Mouse (Mus musculus): ENCODE measurements around the gene Mrps2. TPM values are rescaled to one million over a fixed set of nuclear protein-coding genes. Genes with fewer than 3 reads are reported as not detected.

The Mrps2 gene
- polyA plus RNA-seq (2011; ENCODE audit: insufficient read depth, insufficient read length, low replicate concordance, missing spikeins), result 8.8 and 13.7 TPM in 2 replicates

DNA sequence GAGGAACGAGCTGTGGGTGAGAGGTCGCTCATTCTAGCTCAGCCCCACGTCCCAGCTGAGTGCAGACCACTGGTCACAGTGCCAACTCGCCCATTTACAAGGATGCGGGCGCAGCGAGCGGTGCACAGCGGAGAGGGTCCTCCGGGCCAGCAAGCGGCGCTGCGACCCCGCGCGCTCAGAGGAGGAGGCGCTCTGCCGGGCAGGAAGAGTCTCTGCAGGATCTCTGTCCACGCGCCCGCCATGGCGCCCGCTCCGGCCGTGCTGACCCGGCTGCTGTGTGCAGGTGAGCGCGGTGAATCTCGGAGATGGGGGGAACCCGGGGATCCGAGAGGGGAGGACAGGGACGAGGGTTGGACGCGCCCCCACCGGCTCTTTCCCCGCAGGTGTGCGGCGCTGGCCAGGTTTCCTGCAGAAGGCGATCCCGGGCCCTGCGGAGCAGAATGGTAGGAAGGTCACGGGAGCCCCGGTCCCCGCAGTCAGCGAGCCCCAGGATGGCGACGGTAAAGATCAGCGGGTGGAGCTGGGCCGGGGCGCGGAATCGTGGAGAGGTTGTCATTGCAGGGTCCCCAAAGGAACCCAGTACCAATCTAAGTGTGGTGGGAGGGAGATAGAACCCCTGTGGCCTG is at the start of gene Mrps2:
Mrps2 (plus strand) TSS at position 207 of the 626 bp plus-strand sequence.
- Histone ChIP-seq H3K4me3 (replicated peaks; ENCODE audit: control insufficient read depth, low read depth, low read length) (peak within 1 kb of the TSS; percentile 77), H3K27ac (ENCODE audit: control insufficient read depth, insufficient read depth, low read depth, low read length, poor library complexity) (no peak within 1 kb of the TSS), H3K4me1 (ENCODE audit: control insufficient read depth, insufficient read depth, low read length) (no peaks in the 10 kb centered on the region; the same call in 1 of the 2 replicates)
- WGBS, result under 1% methylated on average over 52 of the region's 52 CpGs
- TF ChIP-seq CTCF (IDR thresholded peaks at IDR 0.05; ENCODE audit: control insufficient read depth, insufficient read depth, low read length) (peak; percentile 72), POLR2A (IDR thresholded peaks at IDR 0.05; ENCODE audit: borderline replicate concordance, control insufficient read depth, low read depth, low read length) (peak; percentile 68; the same call in 1 of the 2 replicates)

DNA sequence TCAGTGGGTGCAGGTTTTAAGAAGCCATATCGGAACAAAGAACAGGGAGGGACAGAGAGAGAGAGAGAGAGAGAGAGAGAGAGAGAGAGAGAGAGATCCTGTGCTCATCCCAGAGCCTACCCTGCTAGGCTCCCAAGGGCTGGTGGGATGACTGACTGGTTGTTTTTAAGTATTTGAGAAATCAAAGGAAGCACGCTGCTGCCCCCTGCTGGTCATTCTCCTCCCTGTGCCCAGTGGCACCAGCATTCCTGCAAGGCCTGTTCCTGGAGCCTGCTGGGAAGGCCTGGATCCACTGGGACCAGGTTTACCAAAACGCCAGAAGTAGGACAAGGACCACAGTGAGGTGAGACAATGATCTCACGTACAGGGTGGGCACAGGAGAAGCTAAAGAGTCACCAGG is 48.0 kb upstream of the Mrps2 start:
- H3K4me3 ChIP-seq (replicated peaks; ENCODE audit: control insufficient read depth, low read depth, low read length), result no peak overlapping the region
- peak; percentile 75 for TF ChIP-seq CTCF (IDR thresholded peaks at IDR 0.05; ENCODE audit: control insufficient read depth, insufficient read depth, low read length)
- no peak for TF ChIP-seq POLR2A (IDR thresholded peaks at IDR 0.05; ENCODE audit: borderline replicate concordance, control insufficient read depth, low read depth, low read length)
- no peak overlapping the region for H3K27ac ChIP-seq (ENCODE audit: control insufficient read depth, insufficient read depth, low read depth, low read length, poor library complexity)
- 38% methylated on average over 4 of the region's 4 CpGs for WGBS
- no peaks in the 10 kb centered on the region for H3K4me1 ChIP-seq (ENCODE audit: control insufficient read depth, insufficient read depth, low read length)

DNA sequence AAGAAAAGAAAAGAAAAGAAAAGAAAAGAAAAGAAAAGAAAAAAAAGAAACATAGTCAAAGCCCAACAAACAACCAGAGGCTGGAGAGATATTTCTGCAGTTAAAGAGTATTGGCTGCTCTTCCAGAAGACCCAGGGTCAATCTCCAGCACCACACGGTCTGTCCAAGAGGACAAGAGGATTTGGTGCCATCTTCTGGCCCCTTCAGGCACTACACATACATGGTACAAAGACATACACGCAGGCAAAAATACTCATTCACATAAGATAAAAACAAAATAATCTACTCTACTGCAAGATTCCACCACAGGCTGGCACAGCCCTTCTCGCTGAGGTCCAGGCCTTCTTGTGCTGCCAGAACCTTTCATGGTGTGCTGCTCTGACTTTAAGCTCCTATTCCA is 44.7 kb upstream of the Mrps2 start:
- WGBS, result 17% methylated on average over 3 of the region's 3 CpGs
- no peak overlapping the region for H3K27ac ChIP-seq (ENCODE audit: control insufficient read depth, insufficient read depth, low read depth, low read length, poor library complexity)
- H3K4me3 ChIP-seq (replicated peaks; ENCODE audit: control insufficient read depth, low read depth, low read length), result no peak overlapping the region
- TF ChIP-seq POLR2A (IDR thresholded peaks at IDR 0.05; ENCODE audit: borderline replicate concordance, control insufficient read depth, low read depth, low read length) (no peak), CTCF (IDR thresholded peaks at IDR 0.05; ENCODE audit: control insufficient read depth, insufficient read depth, low read length) (peak; percentile 59)
- H3K4me1 ChIP-seq (ENCODE audit: control insufficient read depth, insufficient read depth, low read length), result no peaks in the 10 kb centered on the region

GRCm38 (mm10) chr2:28427226-28427625 is 40.6 kb upstream of the Mrps2 start:
- no peaks in the 10 kb centered on the region for H3K4me1 ChIP-seq (ENCODE audit: control insufficient read depth, insufficient read depth, low read length)
- 72% methylated on average over 6 of the region's 6 CpGs for whole genome bisulfite sequencing
- H3K4me3 ChIP-seq (replicated peaks; ENCODE audit: control insufficient read depth, low read depth, low read length), result no peak overlapping the region
- H3K27ac ChIP-seq (ENCODE audit: control insufficient read depth, insufficient read depth, low read depth, low read length, poor library complexity), result no peak overlapping the region
- TF ChIP-seq POLR2A (IDR thresholded peaks at IDR 0.05; ENCODE audit: borderline replicate concordance, control insufficient read depth, low read depth, low read length) (no peak), CTCF (IDR thresholded peaks at IDR 0.05; ENCODE audit: control insufficient read depth, insufficient read depth, low read length) (no peak)

DNA sequence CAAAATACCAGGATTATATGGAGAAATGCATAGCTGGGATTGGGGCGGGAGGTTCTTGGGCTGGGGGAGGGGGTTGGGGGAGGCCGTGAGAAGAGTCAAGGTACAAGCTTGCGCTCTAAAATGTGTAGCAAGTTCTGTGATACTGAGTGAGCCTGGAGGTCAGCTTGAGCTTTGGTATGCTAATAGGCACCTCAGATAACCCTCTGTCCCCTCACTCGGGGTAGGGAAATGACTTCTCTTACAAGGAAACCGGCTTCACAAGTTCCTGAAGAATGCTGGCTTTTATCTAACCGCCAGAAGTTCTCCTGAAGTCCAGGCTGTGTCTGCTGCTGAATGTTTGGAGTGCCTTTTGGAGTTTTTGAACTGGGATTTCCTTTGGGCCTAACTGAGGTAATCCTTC is 37.0 kb upstream of the Mrps2 start:
- no peaks in the 10 kb centered on the region for H3K4me1 ChIP-seq (ENCODE audit: control insufficient read depth, insufficient read depth, low read length)
- WGBS, result 82% methylated on average over 6 of the region's 6 CpGs
- H3K4me3 ChIP-seq (replicated peaks; ENCODE audit: control insufficient read depth, low read depth, low read length), result no peak overlapping the region
- H3K27ac ChIP-seq (ENCODE audit: control insufficient read depth, insufficient read depth, low read depth, low read length, poor library complexity), result no peak overlapping the region
- TF ChIP-seq POLR2A (IDR thresholded peaks at IDR 0.05; ENCODE audit: borderline replicate concordance, control insufficient read depth, low read depth, low read length), result no peak
- TF ChIP-seq CTCF (IDR thresholded peaks at IDR 0.05; ENCODE audit: control insufficient read depth, insufficient read depth, low read length), result no peak

GRCm38 (mm10) chr2:28432811-28433210 is 35.1 kb upstream of the Mrps2 start:
- H3K4me3 ChIP-seq (replicated peaks; ENCODE audit: control insufficient read depth, low read depth, low read length), result no peak overlapping the region
- WGBS, result 4% methylated on average over 1 of the region's 1 CpGs
- TF ChIP-seq CTCF (IDR thresholded peaks at IDR 0.05; ENCODE audit: control insufficient read depth, insufficient read depth, low read length) (no peak), POLR2A (IDR thresholded peaks at IDR 0.05; ENCODE audit: borderline replicate concordance, control insufficient read depth, low read depth, low read length) (no peak)
- no peaks in the 10 kb centered on the region for H3K4me1 ChIP-seq (ENCODE audit: control insufficient read depth, insufficient read depth, low read length)
- no peak overlapping the region for H3K27ac ChIP-seq (ENCODE audit: control insufficient read depth, insufficient read depth, low read depth, low read length, poor library complexity)

DNA sequence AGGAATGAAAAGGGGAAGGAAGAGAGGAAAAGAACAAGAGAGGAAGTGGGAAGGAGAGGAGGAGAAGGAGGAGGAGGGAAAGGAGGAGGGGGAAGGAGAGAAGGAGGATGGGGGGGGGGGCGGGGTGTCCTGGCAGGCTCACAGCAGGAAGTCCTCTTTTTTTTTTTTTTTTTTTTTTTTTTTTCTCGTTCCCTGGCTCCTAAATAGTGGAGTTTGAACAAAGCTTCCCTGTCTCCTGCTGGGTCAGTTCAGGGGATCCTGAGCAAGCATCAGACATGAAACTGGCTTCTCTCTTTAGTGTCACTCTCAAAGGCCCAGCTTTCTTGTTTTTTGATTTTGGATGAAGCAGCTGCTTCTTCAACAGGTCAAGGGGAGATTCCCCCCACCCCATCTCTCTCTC is 34.4 kb upstream of the Mrps2 start:
- Histone ChIP-seq H3K4me1 (ENCODE audit: control insufficient read depth, insufficient read depth, low read length) (no peaks in the 10 kb centered on the region), H3K27ac (ENCODE audit: control insufficient read depth, insufficient read depth, low read depth, low read length, poor library complexity) (no peak overlapping the region), H3K4me3 (replicated peaks; ENCODE audit: control insufficient read depth, low read depth, low read length) (no peak overlapping the region)
- TF ChIP-seq CTCF (IDR thresholded peaks at IDR 0.05; ENCODE audit: control insufficient read depth, insufficient read depth, low read length) (no peak), POLR2A (IDR thresholded peaks at IDR 0.05; ENCODE audit: borderline replicate concordance, control insufficient read depth, low read depth, low read length) (no peak)
- WGBS, result 0% methylated on average over 2 of the region's 2 CpGs

DNA sequence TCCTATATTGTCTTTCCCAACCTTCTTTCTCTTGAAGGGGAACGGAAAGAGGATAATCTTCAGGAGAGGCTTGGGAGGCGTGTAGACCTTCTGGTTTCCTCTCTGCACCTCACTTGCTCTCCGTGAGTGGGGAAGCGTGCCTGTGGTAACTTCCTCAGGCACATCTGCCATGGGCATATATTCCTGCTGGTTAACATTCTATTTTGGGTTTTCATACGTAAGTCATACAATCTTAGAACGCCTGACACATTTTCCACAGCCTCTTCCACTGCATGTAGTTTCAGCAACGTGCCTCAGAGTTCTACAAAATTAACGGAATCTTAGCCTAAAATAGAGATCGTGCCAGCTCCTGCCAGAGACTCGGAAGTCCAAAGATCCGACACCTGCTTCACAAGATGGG is 32.5 kb upstream of the Mrps2 start:
- 62% methylated on average over 11 of the region's 11 CpGs for WGBS
- Histone ChIP-seq H3K27ac (ENCODE audit: control insufficient read depth, insufficient read depth, low read depth, low read length, poor library complexity) (no peak overlapping the region), H3K4me1 (ENCODE audit: control insufficient read depth, insufficient read depth, low read length) (no peaks in the 10 kb centered on the region), H3K4me3 (replicated peaks; ENCODE audit: control insufficient read depth, low read depth, low read length) (no peak overlapping the region)
- TF ChIP-seq CTCF (IDR thresholded peaks at IDR 0.05; ENCODE audit: control insufficient read depth, insufficient read depth, low read length) (no peak), POLR2A (IDR thresholded peaks at IDR 0.05; ENCODE audit: borderline replicate concordance, control insufficient read depth, low read depth, low read length) (no peak)
